Mouse (Mus musculus): ENCODE results near the gene Enpp6. TPM values are rescaled to one million over a fixed set of nuclear protein-coding genes. Genes with fewer than 3 reads are reported as not detected.

Enpp6 gene
- polyA plus RNA-seq, 2 experiments, result 0.17 to 0.20 TPM

- no peak overlapping the region for H3K4me3 ChIP-seq (ENCODE audit: insufficient read depth in 1 of 2, low read depth in 2 of 2, low read length in 2 of 2)
- H3K36me3 ChIP-seq (replicated peaks; ENCODE audit: control insufficient read depth, insufficient read depth, low read depth), result no peaks in the 10 kb centered on the region
- TF ChIP-seq CTCF (IDR thresholded peaks at IDR 0.05; ENCODE audit: low read depth) (no peak), EP300 (IDR thresholded peaks at IDR 0.05; ENCODE audit: low read depth) (no peak)
- H3K9ac ChIP-seq (replicated peaks), result no peak overlapping the region
- 58% methylated on average over 4 of the region's 4 CpGs for WGBS (ENCODE audit: insufficient replicate concordance)
- no peak for ATAC-seq (ENCODE audit: insufficient read depth)
- DNase-seq (ENCODE audit: low read depth in 3 of 3, low spot score in 3 of 3), result no peak
- H3K27me3 ChIP-seq (ENCODE audit: control insufficient read depth, insufficient read depth, low read length), result no peaks in the 10 kb centered on the region
- no peaks in the 10 kb centered on the region for H3K4me1 ChIP-seq (replicated peaks; ENCODE audit: control insufficient read depth in 2 of 2, insufficient read depth in 2 of 2, low read length in 1 of 2)
- no peaks in the 10 kb centered on the region for H3K9me3 ChIP-seq (ENCODE audit: control insufficient read depth, low read length)
- H3K4me2 ChIP-seq (ENCODE audit: low read depth), result no peak overlapping the region
- no peak overlapping the region for H3K27ac ChIP-seq
These were observed 93.3 kb downstream of the Enpp6 start for GRCm38 (mm10) chr8:47080037-47080436.

- no peaks in the 10 kb centered on the region for H3K9me3 ChIP-seq (ENCODE audit: control insufficient read depth, low read length)
- ATAC-seq (ENCODE audit: insufficient read depth) (no peak), DNase-seq (ENCODE audit: low read depth in 3 of 3, low spot score in 3 of 3) (no peak)
- no peak overlapping the region for H3K4me3 ChIP-seq (ENCODE audit: insufficient read depth in 1 of 2, low read depth in 2 of 2, low read length in 2 of 2)
- H3K4me1 ChIP-seq (replicated peaks; ENCODE audit: control insufficient read depth in 2 of 2, insufficient read depth in 2 of 2, low read length in 1 of 2), result no peaks in the 10 kb centered on the region
- H3K27me3 ChIP-seq (ENCODE audit: control insufficient read depth, insufficient read depth, low read length), result no peaks in the 10 kb centered on the region
- H3K36me3 ChIP-seq (replicated peaks; ENCODE audit: control insufficient read depth, insufficient read depth, low read depth), result no peaks in the 10 kb centered on the region
- no peak overlapping the region for H3K9ac ChIP-seq (replicated peaks)
- no peak overlapping the region for H3K27ac ChIP-seq
- TF ChIP-seq CTCF (IDR thresholded peaks at IDR 0.05; ENCODE audit: low read depth) (no peak), EP300 (IDR thresholded peaks at IDR 0.05; ENCODE audit: low read depth) (no peak)
- WGBS (ENCODE audit: insufficient replicate concordance), result 71% methylated on average over 22 of the region's 22 CpGs
- H3K4me2 ChIP-seq (ENCODE audit: low read depth), result no peak overlapping the region
These were observed 95.7 kb downstream of the Enpp6 start for GRCm38 (mm10) chr8:47082201-47083027.

GRCm38 (mm10) chr8:47090021-47090420, 103.3 kb downstream of the Enpp6 start:
- H3K9ac ChIP-seq (replicated peaks), result no peak overlapping the region
- DNase-seq (ENCODE audit: low read depth in 3 of 3, low spot score in 3 of 3) (no peak), ATAC-seq (ENCODE audit: insufficient read depth) (no peak)
- H3K9me3 ChIP-seq (ENCODE audit: control insufficient read depth, low read length), result no peaks in the 10 kb centered on the region
- H3K4me2 ChIP-seq (ENCODE audit: low read depth), result no peak overlapping the region
- no peak for TF ChIP-seq CTCF (IDR thresholded peaks at IDR 0.05; ENCODE audit: low read depth)
- TF ChIP-seq EP300 (IDR thresholded peaks at IDR 0.05; ENCODE audit: low read depth), result no peak
- H3K27me3 ChIP-seq (ENCODE audit: control insufficient read depth, insufficient read depth, low read length), result no peaks in the 10 kb centered on the region
- 67% methylated on average over 8 of the region's 8 CpGs for WGBS (ENCODE audit: insufficient replicate concordance)
- H3K4me3 ChIP-seq (ENCODE audit: insufficient read depth in 1 of 2, low read depth in 2 of 2, low read length in 2 of 2), result no peak overlapping the region
- H3K36me3 ChIP-seq (replicated peaks; ENCODE audit: control insufficient read depth, insufficient read depth, low read depth), result no peaks in the 10 kb centered on the region
- H3K27ac ChIP-seq, result no peak overlapping the region
- no peaks in the 10 kb centered on the region for H3K4me1 ChIP-seq (replicated peaks; ENCODE audit: control insufficient read depth in 2 of 2, insufficient read depth in 2 of 2, low read length in 1 of 2)

GRCm38 (mm10) chr8:47105617-47106016, 118.9 kb downstream of the Enpp6 start:
- Histone ChIP-seq H3K27me3 (ENCODE audit: control insufficient read depth, insufficient read depth, low read length) (no peaks in the 10 kb centered on the region), H3K4me2 (ENCODE audit: low read depth) (no peak overlapping the region), H3K27ac (no peak overlapping the region), H3K4me1 (replicated peaks; ENCODE audit: control insufficient read depth in 2 of 2, insufficient read depth in 2 of 2, low read length in 1 of 2) (no peaks in the 10 kb centered on the region), H3K9ac (replicated peaks) (no peak overlapping the region), H3K36me3 (replicated peaks; ENCODE audit: control insufficient read depth, insufficient read depth, low read depth) (no peaks in the 10 kb centered on the region), H3K9me3 (ENCODE audit: control insufficient read depth, low read length) (no peaks in the 10 kb centered on the region), H3K4me3 (ENCODE audit: insufficient read depth in 1 of 2, low read depth in 2 of 2, low read length in 2 of 2) (no peak overlapping the region)
- ATAC-seq (ENCODE audit: insufficient read depth), result no peak
- TF ChIP-seq EP300 (IDR thresholded peaks at IDR 0.05; ENCODE audit: low read depth), result no peak
- TF ChIP-seq CTCF (IDR thresholded peaks at IDR 0.05; ENCODE audit: low read depth), result no peak
- no peak for DNase-seq (ENCODE audit: low read depth in 3 of 3, low spot score in 3 of 3)
- 15% methylated on average over 2 of the region's 2 CpGs for WGBS (ENCODE audit: insufficient replicate concordance)

- Histone ChIP-seq H3K27ac (no peak overlapping the region), H3K4me1 (replicated peaks; ENCODE audit: control insufficient read depth in 2 of 2, insufficient read depth in 2 of 2, low read length in 1 of 2) (no peaks in the 10 kb centered on the region), H3K9me3 (ENCODE audit: control insufficient read depth, low read length) (no peaks in the 10 kb centered on the region), H3K27me3 (ENCODE audit: control insufficient read depth, insufficient read depth, low read length) (no peaks in the 10 kb centered on the region), H3K4me2 (ENCODE audit: low read depth) (no peak overlapping the region), H3K4me3 (ENCODE audit: insufficient read depth in 1 of 2, low read depth in 2 of 2, low read length in 2 of 2) (no peak overlapping the region), H3K9ac (replicated peaks) (no peak overlapping the region), H3K36me3 (replicated peaks; ENCODE audit: control insufficient read depth, insufficient read depth, low read depth) (no peaks in the 10 kb centered on the region)
- WGBS (ENCODE audit: insufficient replicate concordance), result 34% methylated on average over 17 of the region's 17 CpGs
- DNase-seq (ENCODE audit: low read depth in 3 of 3, low spot score in 3 of 3) (no peak), ATAC-seq (ENCODE audit: insufficient read depth) (no peak)
- TF ChIP-seq CTCF (IDR thresholded peaks at IDR 0.05; ENCODE audit: low read depth), result no peak
- no peak for TF ChIP-seq EP300 (IDR thresholded peaks at IDR 0.05; ENCODE audit: low read depth)
These were observed 127.6 kb downstream of the Enpp6 start for GRCm38 (mm10) chr8:47114133-47114796.

Measured in liver, embryonic 14.5 days (tissue).